Mouse (Mus musculus) adrenal gland, adult 2 months (tissue): Measurements from ENCODE around the gene Vmn1r1. TPM values are rescaled to one million over a fixed set of nuclear protein-coding genes. Genes with fewer than 3 reads are reported as not detected.
"Not testable (repeated sequence)": the region's sequence is repeated elsewhere in the genome, so short reads cannot be mapped to it uniquely, and the experiment has no call there.

ENCODE experiments used
- DNase-seq: peaks from one replicate; pipeline ENCODE4 v3.0.0; 2021
- long read RNA-seq: library from polyadenylated mRNA; stranded (forward); transcript quantifications from one replicate; pipeline ENCODE4 v2.0.0, GENCODE M21; 2021
- polyA plus RNA-seq: library from polyadenylated mRNA; depleted of rRNA; stranded (reverse); fragments of >200 nt; gene quantifications from 2 replicates; pipeline ENCODE4 v1.2.3, GENCODE M21; 2012; rRNA removed
- total RNA-seq, 2 experiments: library from RNA; stranded (reverse); gene quantifications; 2 replicates each; pipeline ENCODE4 v1.2.3; 2021

Gene Vmn1r1
- total RNA-seq, result not detected
- polyA plus RNA-seq, result not detected in 2 replicates
- long read RNA-seq, result 0 reads

- DNase-seq, result no peak
Measured at GRCm38 (mm10) chr1:182164386-182164785, at the start of gene Vmn1r1. Gene Vmn1r1, minus strand, starts transcription at chr1:182164486.

- DNase-seq, result no peak
Measured at GRCm38 (mm10) chr1:182210322-182210721, 46.0 kb upstream of the Vmn1r1 start.

GRCm38 (mm10) chr1:182192581-182192980 is 28.3 kb upstream of the Vmn1r1 start:
- no peak for DNase-seq

- DNase-seq, result peak; percentile 13
Measured at GRCm38 (mm10) chr1:182191816-182192545, 27.7 kb upstream of the Vmn1r1 start.

GRCm38 (mm10) chr1:182191181-182191580 is 26.9 kb upstream of the Vmn1r1 start:
- no peak for DNase-seq

- DNase-seq, result no peak
Measured at GRCm38 (mm10) chr1:182189669-182190440, 25.6 kb upstream of the Vmn1r1 start.

- not testable (repeated sequence) for DNase-seq
Measured at GRCm38 (mm10) chr1:182182449-182182848, 18.2 kb upstream of the Vmn1r1 start.

GRCm38 (mm10) chr1:182181456-182182305 is 17.4 kb upstream of the Vmn1r1 start:
- DNase-seq, result no peak

GRCm38 (mm10) chr1:182176985-182177384 is 12.7 kb upstream of the Vmn1r1 start:
- not testable (repeated sequence) for DNase-seq

- not testable (repeated sequence) for DNase-seq
Measured at GRCm38 (mm10) chr1:182170206-182170605, 5.9 kb upstream of the Vmn1r1 start.

- DNase-seq, result no peak
Measured at GRCm38 (mm10) chr1:182162951-182163350, 1.3 kb downstream of the Vmn1r1 start.

GRCm38 (mm10) chr1:182159575-182159974 is 4.7 kb downstream of the Vmn1r1 start:
- DNase-seq, result no peak

- no peak for DNase-seq
Measured at GRCm38 (mm10) chr1:182157734-182158133, 6.6 kb downstream of the Vmn1r1 start.

- DNase-seq, result no peak
Measured at GRCm38 (mm10) chr1:182149966-182150365, 14.3 kb downstream of the Vmn1r1 start.

- DNase-seq, result no peak
Measured at GRCm38 (mm10) chr1:182148864-182149514, 15.3 kb downstream of the Vmn1r1 start.

GRCm38 (mm10) chr1:182145546-182145945 is 18.7 kb downstream of the Vmn1r1 start:
- DNase-seq, result no peak

- DNase-seq, result no peak
Measured at GRCm38 (mm10) chr1:182143288-182143687, 21.0 kb downstream of the Vmn1r1 start.

GRCm38 (mm10) chr1:182142725-182143124 is 21.6 kb downstream of the Vmn1r1 start:
- no peak for DNase-seq

- peak; percentile 80 for DNase-seq
Measured at GRCm38 (mm10) chr1:182140370-182140769, 23.9 kb downstream of the Vmn1r1 start.

- DNase-seq, result no peak
Measured at GRCm38 (mm10) chr1:182139937-182140336, 24.3 kb downstream of the Vmn1r1 start.

GRCm38 (mm10) chr1:182138172-182138571 is 26.1 kb downstream of the Vmn1r1 start:
- no peak for DNase-seq
